Mouse (Mus musculus) C2C12 (cell line): Measurements from ENCODE around the gene Mysm1. TPM values are rescaled to one million over a fixed set of nuclear protein-coding genes. Genes with fewer than 3 reads are reported as not detected.

Experiments used
- H3K27me3 ChIP-seq: one replicate; pipeline ENCODE4 v1.6.1; 2011; ENCODE audit not compliant: control insufficient read depth, insufficient read depth, insufficient read length
- H3K36me3 ChIP-seq: one replicate; pipeline ENCODE4 v1.6.1; 2011; ENCODE audit not compliant: control insufficient read depth, insufficient read depth
- H3K4me3 ChIP-seq: one replicate; pipeline ENCODE4 v1.5.1; 2011; ENCODE audit warnings: mild to moderate bottlenecking, control low read depth; ENCODE audit not compliant: poor library complexity, insufficient read depth, severe bottlenecking
- H3K79me2 ChIP-seq: one replicate; pipeline ENCODE4 v1.6.1; 2011; ENCODE audit not compliant: control insufficient read depth, insufficient read depth
- H3K79me3 ChIP-seq: one replicate; pipeline ENCODE4 v1.6.1; 2011; ENCODE audit warnings: low read depth, control low read depth
- H3ac ChIP-seq: one replicate; pipeline ENCODE3; 2011; ENCODE audit warnings: low read depth; ENCODE audit not compliant: control insufficient read depth, insufficient read length
- CEBPB ChIP-seq: IDR thresholded peaks from one replicate; pipeline ENCODE4 v1.6.1; 2011; ENCODE audit warnings: low read depth, mild to moderate bottlenecking, control low read depth, moderate library complexity
- CTCF ChIP-seq: IDR thresholded peaks from one replicate; pipeline ENCODE4 v1.5.1; 2011; ENCODE audit not compliant: control insufficient read depth, insufficient read depth, insufficient read length
- FOSL1 ChIP-seq: IDR thresholded peaks from one replicate; pipeline ENCODE4 v1.8.0; 2011; ENCODE audit warnings: mild to moderate bottlenecking, low read length; ENCODE audit not compliant: poor library complexity, insufficient read depth, severe bottlenecking
- MAX ChIP-seq: IDR thresholded peaks from one replicate; pipeline ENCODE4 v1.6.1; 2011; ENCODE audit warnings: mild to moderate bottlenecking, control low read depth
- MYOD1 ChIP-seq: IDR thresholded peaks from one replicate; pipeline ENCODE4 v1.6.1; 2011; ENCODE audit warnings: low read depth; ENCODE audit not compliant: control insufficient read depth, insufficient read length
- MYOG ChIP-seq: IDR thresholded peaks from one replicate; pipeline ENCODE4 v1.6.1; 2011; ENCODE audit not compliant: control insufficient read depth, insufficient read length; ENCODE audit errors: extremely low read depth
- USF1 ChIP-seq: IDR thresholded peaks from one replicate; pipeline ENCODE4 v1.6.1; 2011; ENCODE audit warnings: low read depth, mild to moderate bottlenecking, control low read depth, moderate library complexity
- polyA plus RNA-seq: library from polyadenylated mRNA; unstranded; fragments of >200 nt; fragmentation: generic; extraction: Trizol; gene quantifications from one replicate; pipeline ENCODE4 v1.2.1, GENCODE M21; 2012; ENCODE audit warnings: missing spikeins

The Mysm1 gene
- polyA plus RNA-seq, 1 experiment, result 2.2 TPM

- H3K4me3 ChIP-seq, result no peak overlapping the region
- H3K79me3 ChIP-seq, result no peaks in the 10 kb centered on the region
- no peaks in the 10 kb centered on the region for H3K36me3 ChIP-seq
- TF ChIP-seq MAX (no peak), MYOG (no peak), CEBPB (no peak), MYOD1 (peak; percentile 74), FOSL1 (peak; percentile 97), USF1 (peak; percentile 91), CTCF (no peak)
- no peak overlapping the region for H3ac ChIP-seq
- no peaks in the 10 kb centered on the region for H3K79me2 ChIP-seq
- no peaks in the 10 kb centered on the region for H3K27me3 ChIP-seq
Observed at GRCm38 (mm10) chr4:95001043-95001775, 22.3 kb upstream of the Mysm1 start.

GRCm38 (mm10) chr4:95000147-95000546 is 21.2 kb upstream of the Mysm1 start:
- Histone ChIP-seq H3K27me3 (no peaks in the 10 kb centered on the region), H3K36me3 (no peaks in the 10 kb centered on the region), H3K79me3 (no peaks in the 10 kb centered on the region), H3K4me3 (no peak overlapping the region), H3K79me2 (no peaks in the 10 kb centered on the region), H3ac (no peak overlapping the region)
- TF ChIP-seq MYOG, result no peak
- TF ChIP-seq FOSL1, result no peak
- no peak for TF ChIP-seq CTCF
- TF ChIP-seq CEBPB, result no peak
- TF ChIP-seq MYOD1, result no peak
- no peak for TF ChIP-seq USF1
- no peak for TF ChIP-seq MAX

- Histone ChIP-seq H3K27me3 (no peaks in the 10 kb centered on the region), H3K4me3 (no peak overlapping the region), H3K79me3 (no peaks in the 10 kb centered on the region), H3ac (no peak overlapping the region), H3K36me3 (no peaks in the 10 kb centered on the region), H3K79me2 (no peaks in the 10 kb centered on the region)
- TF ChIP-seq FOSL1 (no peak), CTCF (no peak), MAX (no peak), MYOD1 (no peak), CEBPB (no peak), MYOG (no peak), USF1 (no peak)
Observed at GRCm38 (mm10) chr4:94999249-94999648, 20.3 kb upstream of the Mysm1 start.

GRCm38 (mm10) chr4:94995862-94996261 is 17.0 kb upstream of the Mysm1 start:
- no peak for TF ChIP-seq CEBPB
- no peak overlapping the region for H3ac ChIP-seq
- H3K4me3 ChIP-seq, result no peak overlapping the region
- H3K27me3 ChIP-seq, result no peaks in the 10 kb centered on the region
- H3K36me3 ChIP-seq, result no peaks in the 10 kb centered on the region
- H3K79me2 ChIP-seq, result no peaks in the 10 kb centered on the region
- no peaks in the 10 kb centered on the region for H3K79me3 ChIP-seq

- H3ac ChIP-seq, result no peak overlapping the region
- TF ChIP-seq CEBPB, result no peak
- no peak for TF ChIP-seq MAX
- no peak for TF ChIP-seq CTCF
- no peak for TF ChIP-seq FOSL1
- TF ChIP-seq MYOG, result no peak
- TF ChIP-seq USF1, result no peak
- no peak for TF ChIP-seq MYOD1
- no peaks in the 10 kb centered on the region for H3K36me3 ChIP-seq
- H3K4me3 ChIP-seq, result no peak overlapping the region
- no peaks in the 10 kb centered on the region for H3K27me3 ChIP-seq
- no peaks in the 10 kb centered on the region for H3K79me3 ChIP-seq
- H3K79me2 ChIP-seq, result no peaks in the 10 kb centered on the region
Observed at GRCm38 (mm10) chr4:94990204-94990603, 11.3 kb upstream of the Mysm1 start.

GRCm38 (mm10) chr4:94987725-94988124 is 8.8 kb upstream of the Mysm1 start:
- H3K36me3 ChIP-seq, result no peaks in the 10 kb centered on the region
- no peaks in the 10 kb centered on the region for H3K27me3 ChIP-seq
- TF ChIP-seq MYOG (no peak), FOSL1 (no peak), MYOD1 (no peak), USF1 (no peak), CTCF (no peak), CEBPB (no peak), MAX (no peak)
- H3K79me3 ChIP-seq, result no peaks in the 10 kb centered on the region
- H3ac ChIP-seq, result no peak overlapping the region
- no peaks in the 10 kb centered on the region for H3K79me2 ChIP-seq
- no peak overlapping the region for H3K4me3 ChIP-seq
